Mouse (Mus musculus): ENCODE measurements around the gene Htra2.

- TF ChIP-seq POLR2A (IDR thresholded peaks at IDR 0.05; ENCODE audit: borderline replicate concordance, insufficient read depth, low read length) (no peak), CTCF (IDR thresholded peaks at IDR 0.05; ENCODE audit: borderline replicate concordance, insufficient read depth, low read depth, low read length) (no peak)
These were observed 23.0 kb downstream of the Htra2 start for GRCm38 (mm10) chr6:83031921-83032590.
